In genomic region chr9:106664433-106664832, GRCm38 (mm10) we compare ENCODE assay signal across 16 mouse cellular contexts. TPM values are rescaled to one million over a fixed set of nuclear protein-coding genes. Genes with fewer than 3 reads are reported as not detected.
DNase-seq lines count a peak whose midpoint lies in the region; ATAC-seq lines count a peak whose summit lies in the region.
"Had no signal": no experiment of that assay in that cellular context is flagged by ENCODE, and none has a peak within 500 bp of the region (broad histone marks: within the 10 kb centered on the region; RNA-seq: fewer than 3 reads in every experiment).

No protein-coding gene starts in this region.

- peak; percentile 90 for ATAC-seq in forebrain, embryonic 15.5 days (replicated peaks)
- ATAC-seq in hindbrain, embryonic 11.5 days (ENCODE audit: low FRiP score) = peak; percentile 44; the same call in 1 of the 2 replicates
- ATAC-seq in neural tube, embryonic 15.5 days (ENCODE audit: low FRiP score) = peak; percentile 90

- H3K27me3 ChIP-seq in forebrain, embryonic 15.5 days = no peaks in the 10 kb centered on the region
- H3K27me3 ChIP-seq in hindbrain, embryonic 11.5 days (ENCODE audit: control insufficient read depth, insufficient read depth, low read length) = no peaks in the 10 kb centered on the region
- no peaks in the 10 kb centered on the region for H3K27me3 ChIP-seq in neural tube, embryonic 15.5 days (replicated peaks)
- H3K27me3 ChIP-seq: kidney, embryonic 15.5 days; limb, embryonic 15.5 days had no signal

- H3K9ac ChIP-seq in forebrain, embryonic 15.5 days (replicated peaks) = peak overlapping the region; percentile 24; the same call in 1 of the 2 replicates
- H3K9ac ChIP-seq in hindbrain, embryonic 11.5 days (ENCODE audit: low read depth, low read length) = no peak overlapping the region
- peak overlapping the region; percentile 26; the same call in 1 of the 2 replicates for H3K9ac ChIP-seq in neural tube, embryonic 15.5 days (replicated peaks)
- H3K9ac ChIP-seq: kidney, embryonic 15.5 days; limb, embryonic 15.5 days had no signal

- peak overlapping the region; percentile 16 for H3K4me2 ChIP-seq in forebrain, embryonic 15.5 days (replicated peaks)
- H3K4me2 ChIP-seq in hindbrain, embryonic 11.5 days (replicated peaks; ENCODE audit: low read depth, low read length) = no peak overlapping the region
- 0 out of 2 replicates have a peak overlapping the region, but pooled peaks have one; percentile 7 for H3K4me2 ChIP-seq in neural tube, embryonic 15.5 days
- H3K4me2 ChIP-seq: kidney, embryonic 15.5 days; limb, embryonic 15.5 days had no signal

- H3K36me3 ChIP-seq in forebrain, embryonic 15.5 days = peaks cover 12% of the 10 kb centered on the region; the same call in 1 of the 2 replicates
- H3K36me3 ChIP-seq in hindbrain, embryonic 11.5 days (ENCODE audit: control insufficient read depth, insufficient read depth, low read length) = no peaks in the 10 kb centered on the region
- H3K36me3 ChIP-seq in neural tube, embryonic 15.5 days = peaks cover 54% of the 10 kb centered on the region

- no peaks in the 10 kb centered on the region for H3K9me3 ChIP-seq in forebrain, embryonic 15.5 days
- H3K9me3 ChIP-seq in hindbrain, embryonic 11.5 days (ENCODE audit: control insufficient read depth, low read length) = no peaks in the 10 kb centered on the region
- no peaks in the 10 kb centered on the region for H3K9me3 ChIP-seq in neural tube, embryonic 15.5 days (replicated peaks)
- H3K9me3 ChIP-seq: kidney, embryonic 15.5 days; limb, embryonic 15.5 days had no signal

- H3K4me1 ChIP-seq in forebrain, embryonic 15.5 days = peaks cover 18% of the 10 kb centered on the region
- H3K4me1 ChIP-seq in hindbrain, embryonic 11.5 days (replicated peaks; ENCODE audit: control insufficient read depth, insufficient read depth, low read length) = 0 out of 2 replicates have a peak, but pooled peaks cover 2% of the 10 kb centered on the region
- peaks cover 24% of the 10 kb centered on the region for H3K4me1 ChIP-seq in neural tube, embryonic 15.5 days
- H3K4me1 ChIP-seq: kidney, embryonic 15.5 days; limb, embryonic 15.5 days had no signal

- 24% methylated on average over 4 of the region's 4 CpGs for WGBS in forebrain, embryonic 15.5 days
- WGBS in hindbrain, embryonic 11.5 days = 66% methylated on average over 4 of the region's 4 CpGs
- 12% methylated on average over 4 of the region's 4 CpGs for WGBS in neural tube, embryonic 15.5 days

- H3K27ac ChIP-seq in forebrain, embryonic 15.5 days (replicated peaks) = peak overlapping the region; percentile 90
- peak overlapping the region; percentile 18; the same call in 1 of the 2 replicates for H3K27ac ChIP-seq in hindbrain, embryonic 11.5 days (ENCODE audit: low read depth, low read length)
- peak overlapping the region; percentile 78 for H3K27ac ChIP-seq in neural tube, embryonic 15.5 days (replicated peaks)
- H3K27ac ChIP-seq: kidney, embryonic 15.5 days; limb, embryonic 15.5 days had no signal

- DNase-seq in hindbrain, embryonic 11.5 days (ENCODE audit: low spot score) = no peak
- peak; percentile 79 to 84 for DNase-seq in left cerebral cortex, adult 9 months (ENCODE audit: low spot score in 2 of 2)
- no peak for DNase-seq in gastrocnemius, postnatal 10 days
- no peak for DNase-seq in heart, adult 18-20 months
- no peak for DNase-seq in cerebellum, postnatal 36 days
- no peak for DNase-seq in lung, postnatal 25 days (ENCODE audit: low spot score)
- DNase-seq: adrenal gland, adult 8-10 months; spleen, adult 18-20 months had no signal

- H3K4me3 ChIP-seq in forebrain, embryonic 15.5 days = no peak overlapping the region
- H3K4me3 ChIP-seq in hindbrain, embryonic 11.5 days (ENCODE audit: low read depth, low read length) = no peak overlapping the region
- no peak overlapping the region for H3K4me3 ChIP-seq in neural tube, embryonic 15.5 days (replicated peaks)
- H3K4me3 ChIP-seq: kidney, embryonic 15.5 days; limb, embryonic 15.5 days had no signal

RNA-seq across cellular contexts. Expression of gene Grm2, which starts 8.6 kb away (rescaled TPM):
- polyA plus RNA-seq in forebrain, embryonic 15.5 days (2015; fragmentation: Nextera tagmentation; extraction: Ambion mirVana) = 9.2 and 9.7 TPM in 2 replicates
- polyA plus RNA-seq in hindbrain, embryonic 11.5 days (2014; fragmentation: Nextera tagmentation; extraction: Ambion mirVana) = 9.5 and 9.7 TPM in 2 replicates
- 4.9 and 6.4 TPM in 2 replicates for polyA plus RNA-seq in neural tube, embryonic 15.5 days (2015; fragmentation: Nextera tagmentation; extraction: Ambion mirVana)
- total RNA-seq in gastrocnemius, postnatal 10 days (2021) = under 1 TPM in 1 of 2 experiments, not detected in 1; 0.09 TPM
- not detected for total RNA-seq in heart, adult 18-20 months (2021)
- total RNA-seq: adrenal gland, adult 8-10 months; megakaryocyte-erythroid progenitor cell, adult 5-6 weeks had no signal
- polyA plus RNA-seq: heart, embryonic 16.5 days; kidney, embryonic 15.5 days; urinary bladder, adult 2 months had no signal

RNA-seq across cellular contexts. Expression of gene Tex264, which starts 21.3 kb away (rescaled TPM):
- 49.0 and 49.3 TPM in 2 replicates for polyA plus RNA-seq in forebrain, embryonic 15.5 days (2015; fragmentation: Nextera tagmentation; extraction: Ambion mirVana)
- 28.1 and 30.0 TPM in 2 replicates for polyA plus RNA-seq in hindbrain, embryonic 11.5 days (2014; fragmentation: Nextera tagmentation; extraction: Ambion mirVana)
- 72.2 and 83.3 TPM in 2 replicates for polyA plus RNA-seq in neural tube, embryonic 15.5 days (2015; fragmentation: Nextera tagmentation; extraction: Ambion mirVana)
- 10 to 100 TPM; 18.9 to 21.7 TPM for total RNA-seq in gastrocnemius, postnatal 10 days (2021)
- total RNA-seq in heart, adult 18-20 months (2021) = 10 to 100 TPM; 42.2 to 45.6 TPM

RNA-seq across cellular contexts. Expression of gene Iqcf6, which starts 38.1 kb away (rescaled TPM):
- not detected in 2 replicates for polyA plus RNA-seq in forebrain, embryonic 15.5 days (2015; fragmentation: Nextera tagmentation; extraction: Ambion mirVana)
- not detected in 2 replicates for polyA plus RNA-seq in hindbrain, embryonic 11.5 days (2014; fragmentation: Nextera tagmentation; extraction: Ambion mirVana)
- not detected in 2 replicates for polyA plus RNA-seq in neural tube, embryonic 15.5 days (2015; fragmentation: Nextera tagmentation; extraction: Ambion mirVana)
- not detected for total RNA-seq in gastrocnemius, postnatal 10 days (2021)
- not detected for total RNA-seq in heart, adult 18-20 months (2021)
- total RNA-seq: adrenal gland, adult 8-10 months; ES-E14; megakaryocyte-erythroid progenitor cell, adult 5-6 weeks had no signal
- polyA plus RNA-seq: heart, embryonic 16.5 days; kidney, embryonic 15.5 days; limb, embryonic 15.5 days; urinary bladder, adult 2 months had no signal

Comparison
In these comparisons a context has a peak if more than half of its experiments do, and no peak if none do; other contexts are left out.
1. H3K27ac ChIP-seq: peak in every context shown above with its lines; median percentile 90 in forebrain, embryonic 15.5 days; 78 in neural tube, embryonic 15.5 days; 18 in hindbrain, embryonic 11.5 days.
2. DNase-seq: peak in left cerebral cortex, adult 9 months (2 of 2); none in hindbrain, embryonic 11.5 days (single experiment), gastrocnemius, postnatal 10 days (single experiment), heart, adult 18-20 months (0 of 2), cerebellum, postnatal 36 days (0 of 2) and lung, postnatal 25 days (single experiment).
3. Peak in every context shown above with its lines, with median percentiles within 50 percentile points of each other: ATAC-seq.